Mouse (Mus musculus): ENCODE data around the gene Iqgap3.

GRCm38 (mm10) chr3:88140903-88141430, 59.2 kb downstream of the Iqgap3 start:
- TF ChIP-seq POLR2A (IDR thresholded peaks at IDR 0.05; ENCODE audit: control insufficient read depth, low read depth, low read length): no peak
- TF ChIP-seq CTCF (IDR thresholded peaks at IDR 0.05; ENCODE audit: control insufficient read depth, insufficient read depth, insufficient replicate concordance, low read depth, low read length): no peak
